Mouse (Mus musculus) colon, adult 2 months (tissue): Measurements from ENCODE around the gene Pdia5. TPM values are rescaled to one million over a fixed set of nuclear protein-coding genes. Genes with fewer than 3 reads are reported as not detected.

ENCODE experiments used
- polyA plus RNA-seq: library from polyadenylated mRNA; depleted of rRNA; stranded (reverse); fragments of >200 nt; gene quantifications from 2 replicates; pipeline ENCODE4 v1.2.3, GENCODE M21; 2012; rRNA removed

Pdia5 gene
- polyA plus RNA-seq, result 33.9 and 39.6 TPM in 2 replicates

DNA sequence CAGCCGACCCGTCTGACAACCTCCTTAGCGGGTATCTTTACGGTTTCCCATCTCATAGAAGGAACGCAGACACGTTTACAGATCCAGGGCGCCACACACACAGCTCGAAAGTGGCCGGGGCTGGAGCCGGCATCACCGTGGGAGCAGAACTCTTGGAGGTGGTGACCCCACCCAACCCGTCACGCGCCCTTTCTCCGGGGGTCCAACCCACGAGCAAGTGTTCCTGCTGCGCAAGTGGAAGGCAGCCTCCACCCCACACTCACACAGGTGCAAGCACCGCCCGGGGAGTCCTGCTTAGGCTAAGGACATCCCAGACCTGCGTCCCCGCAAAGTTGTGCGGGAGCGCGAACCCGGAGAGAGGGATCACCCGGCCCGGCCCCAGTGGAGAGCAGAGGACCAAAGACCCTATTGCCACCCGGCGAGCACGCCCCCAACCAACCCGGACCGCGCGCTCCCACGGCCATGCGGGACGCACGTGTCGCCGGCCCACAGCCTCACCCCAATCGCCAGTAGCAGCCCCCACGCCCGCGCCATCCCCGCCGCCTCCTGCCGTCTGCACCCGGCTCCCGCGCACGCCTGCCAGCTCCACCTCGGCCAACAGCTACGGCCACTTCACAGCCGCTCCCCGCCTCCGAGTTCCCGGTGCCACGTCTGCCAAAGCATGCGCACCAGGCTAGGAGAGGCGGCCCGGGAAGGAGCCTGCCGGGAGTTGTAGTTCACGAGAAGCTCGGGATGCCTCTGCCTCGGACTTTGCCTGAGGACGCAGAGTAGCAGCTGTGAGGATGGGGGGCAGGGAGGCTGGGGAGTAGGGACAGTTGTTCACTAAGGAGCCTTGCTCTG is at the start of gene Pdia5:
Pdia5 (minus strand) TSS at position 643 of the 840 bp plus-strand sequence.

DNA sequence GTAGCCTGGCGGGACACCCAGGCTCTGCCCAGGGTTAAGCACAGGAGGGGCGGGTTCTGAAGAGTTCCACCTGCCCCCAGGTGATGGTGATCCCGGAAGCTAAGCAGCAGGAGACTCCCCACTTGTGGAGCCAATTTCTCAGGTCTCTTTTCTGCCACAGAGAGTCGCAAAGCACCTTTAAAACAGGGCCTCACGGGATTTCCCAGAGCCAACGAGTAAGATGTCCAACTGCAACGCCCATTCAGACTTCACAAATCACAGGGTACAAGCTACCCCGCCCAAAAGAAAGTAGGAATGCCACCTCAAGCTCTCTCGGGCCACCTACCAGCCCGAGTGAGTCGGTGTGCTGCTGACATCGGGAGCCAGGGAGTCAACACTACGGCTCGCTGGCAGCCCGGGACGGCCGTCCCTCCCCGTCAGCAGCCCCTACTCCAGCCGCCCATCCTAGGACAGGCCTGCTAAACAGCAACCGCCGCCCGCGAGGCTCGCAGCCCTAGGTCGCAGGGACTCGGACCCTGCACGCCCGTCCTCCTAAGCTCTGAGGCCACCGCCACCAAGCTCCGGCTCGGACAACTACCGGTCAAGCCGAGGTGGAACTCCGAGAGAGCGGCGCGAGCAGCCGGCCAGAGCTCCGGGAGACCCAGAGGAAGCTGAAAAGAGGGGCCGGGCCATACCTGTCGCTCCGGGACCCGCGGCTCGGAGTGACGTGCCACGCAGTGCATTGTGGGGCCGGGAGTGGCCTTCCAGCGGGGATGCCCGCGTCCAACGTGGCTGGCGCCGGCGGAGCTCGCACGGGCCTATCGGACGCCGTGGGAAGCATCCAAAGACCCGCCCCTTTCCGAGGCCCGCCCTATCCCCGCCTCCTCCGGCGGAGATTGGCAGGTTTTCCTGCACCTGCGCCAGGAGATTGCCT is 127.3 kb downstream of the Pdia5 start, which contains the start of gene Sec22a:
Sec22a (minus strand) TSS at position 769 of the 913 bp plus-strand sequence.

Other genes with a start within 250 kb of the Pdia5 start
- 9.2 and 13.6 TPM in 2 replicates for gene Sec22a, start 127.0 kb downstream of the Pdia5 start, polyA plus RNA-seq
- gene Sema5b, start 50.3 kb upstream of the Pdia5 start, polyA plus RNA-seq, result 1.3 and 1.6 TPM in 2 replicates